Mouse (Mus musculus): ENCODE measurements around the gene Naa80. TPM values are rescaled to one million over a fixed set of nuclear protein-coding genes. Genes with fewer than 3 reads are reported as not detected.

Naa80 gene
- polyA plus RNA-seq, 1 experiment, result 34.1 TPM

GRCm38 (mm10) chr9:107544196-107544700 lies 34.4 kb upstream of the Naa80 start:
- no peak for DNase-seq (ENCODE audit: low read depth in 1 of 2, low spot score in 2 of 2)
- no peaks in the 10 kb centered on the region for H3K27me3 ChIP-seq (ENCODE audit: control insufficient read depth, insufficient read depth, low read length)
- no peak overlapping the region for H3K4me3 ChIP-seq (ENCODE audit: extremely low read depth, insufficient read depth, insufficient read length)
- H3K36me3 ChIP-seq (ENCODE audit: control insufficient read depth, insufficient read depth, low read length), result peaks cover 7% of the 10 kb centered on the region; the same call in 1 of the 2 replicates
- TF ChIP-seq CTCF (IDR thresholded peaks at IDR 0.05; ENCODE audit: extremely low read depth, insufficient read depth, insufficient read length, insufficient replicate concordance), result no peak
- no peak for TF ChIP-seq POLR2A (IDR thresholded peaks at IDR 0.05; ENCODE audit: low read depth, low read length)
- 96% methylated on average over 17 of the region's 17 CpGs for WGBS
- H3K27ac ChIP-seq (ENCODE audit: insufficient read depth, low read length), result no peak overlapping the region
- peaks cover 18% of the 10 kb centered on the region; the same call in 1 of the 2 replicates for H3K4me1 ChIP-seq (ENCODE audit: control insufficient read depth, insufficient read depth, insufficient read length)

GRCm38 (mm10) chr9:107544729-107545128 lies 34.0 kb upstream of the Naa80 start:
- H3K4me1 ChIP-seq (ENCODE audit: control insufficient read depth, insufficient read depth, insufficient read length), result peaks cover 18% of the 10 kb centered on the region; the same call in 1 of the 2 replicates
- peaks cover 5% of the 10 kb centered on the region; the same call in 1 of the 2 replicates for H3K36me3 ChIP-seq (ENCODE audit: control insufficient read depth, insufficient read depth, low read length)
- no peak overlapping the region for H3K4me3 ChIP-seq (ENCODE audit: extremely low read depth, insufficient read depth, insufficient read length)
- H3K27me3 ChIP-seq (ENCODE audit: control insufficient read depth, insufficient read depth, low read length), result no peaks in the 10 kb centered on the region
- TF ChIP-seq POLR2A (IDR thresholded peaks at IDR 0.05; ENCODE audit: low read depth, low read length) (no peak), CTCF (IDR thresholded peaks at IDR 0.05; ENCODE audit: extremely low read depth, insufficient read depth, insufficient read length, insufficient replicate concordance) (no peak)
- no peak for DNase-seq (ENCODE audit: low read depth in 1 of 2, low spot score in 2 of 2)
- no peak overlapping the region for H3K27ac ChIP-seq (ENCODE audit: insufficient read depth, low read length)
- WGBS, result 96% methylated on average over 12 of the region's 12 CpGs

GRCm38 (mm10) chr9:107545199-107545598 lies 33.5 kb upstream of the Naa80 start:
- DNase-seq (ENCODE audit: low read depth in 1 of 2, low spot score in 2 of 2), result no peak
- Histone ChIP-seq H3K4me3 (ENCODE audit: extremely low read depth, insufficient read depth, insufficient read length) (no peak overlapping the region), H3K4me1 (ENCODE audit: control insufficient read depth, insufficient read depth, insufficient read length) (peaks cover 20% of the 10 kb centered on the region; the same call in 1 of the 2 replicates)

GRCm38 (mm10) chr9:107545602-107546001 lies 33.1 kb upstream of the Naa80 start:
- H3K27ac ChIP-seq (ENCODE audit: insufficient read depth, low read length), result no peak overlapping the region
- DNase-seq (ENCODE audit: low read depth in 1 of 2, low spot score in 2 of 2), result peak in 1 of 2 experiments; percentile 67
- H3K4me3 ChIP-seq (ENCODE audit: extremely low read depth, insufficient read depth, insufficient read length), result no peak overlapping the region
- peaks cover 3% of the 10 kb centered on the region; the same call in 1 of the 2 replicates for H3K36me3 ChIP-seq (ENCODE audit: control insufficient read depth, insufficient read depth, low read length)
- TF ChIP-seq CTCF (IDR thresholded peaks at IDR 0.05; ENCODE audit: extremely low read depth, insufficient read depth, insufficient read length, insufficient replicate concordance), result peak; percentile 83; the same call in 1 of the 2 replicates
- TF ChIP-seq POLR2A (IDR thresholded peaks at IDR 0.05; ENCODE audit: low read depth, low read length), result no peak
- 17% methylated on average over 3 of the region's 3 CpGs for WGBS
- peaks cover 24% of the 10 kb centered on the region; the same call in 1 of the 2 replicates for H3K4me1 ChIP-seq (ENCODE audit: control insufficient read depth, insufficient read depth, insufficient read length)
- no peaks in the 10 kb centered on the region for H3K27me3 ChIP-seq (ENCODE audit: control insufficient read depth, insufficient read depth, low read length)

More at GRCm38 (mm10) chr9:107545199-107545598, 33.5 kb upstream of the Naa80 start:
- 95% methylated on average over 10 of the region's 10 CpGs for WGBS
- Histone ChIP-seq H3K27ac (ENCODE audit: insufficient read depth, low read length) (no peak overlapping the region), H3K27me3 (ENCODE audit: control insufficient read depth, insufficient read depth, low read length) (no peaks in the 10 kb centered on the region), H3K36me3 (ENCODE audit: control insufficient read depth, insufficient read depth, low read length) (peaks cover 3% of the 10 kb centered on the region; the same call in 1 of the 2 replicates)
- no peak for TF ChIP-seq POLR2A (IDR thresholded peaks at IDR 0.05; ENCODE audit: low read depth, low read length)

GRCm38 (mm10) chr9:107547026-107547425 lies 31.7 kb upstream of the Naa80 start, which contains the start of gene Zmynd10:
Zmynd10 (plus strand) TSS chr9:107547298.
- peaks cover 31% of the 10 kb centered on the region for H3K4me1 ChIP-seq (ENCODE audit: control insufficient read depth, insufficient read depth, insufficient read length)
- H3K36me3 ChIP-seq (ENCODE audit: control insufficient read depth, insufficient read depth, low read length), result peaks cover 3% of the 10 kb centered on the region; the same call in 1 of the 2 replicates
- no peak within 1 kb of the TSS for H3K4me3 ChIP-seq (ENCODE audit: extremely low read depth, insufficient read depth, insufficient read length)
- TF ChIP-seq CTCF (IDR thresholded peaks at IDR 0.05; ENCODE audit: extremely low read depth, insufficient read depth, insufficient read length, insufficient replicate concordance) (no peak), POLR2A (IDR thresholded peaks at IDR 0.05; ENCODE audit: low read depth, low read length) (no peak)
- 3% methylated on average over 20 of the region's 20 CpGs for WGBS
- DNase-seq (ENCODE audit: low read depth in 1 of 2, low spot score in 2 of 2), result peak in 1 of 2 experiments; percentile 79
- no peak within 1 kb of the TSS for H3K27ac ChIP-seq (ENCODE audit: insufficient read depth, low read length)
- H3K27me3 ChIP-seq (ENCODE audit: control insufficient read depth, insufficient read depth, low read length), result no peaks in the 10 kb centered on the region

- H3K4me3 ChIP-seq (ENCODE audit: extremely low read depth, insufficient read depth, insufficient read length), result no peak overlapping the region
- WGBS, result 82% methylated on average over 5 of the region's 5 CpGs
- H3K27ac ChIP-seq (ENCODE audit: insufficient read depth, low read length), result no peak overlapping the region
- no peak for DNase-seq (ENCODE audit: low read depth in 1 of 2, low spot score in 2 of 2)
- peaks cover 28% of the 10 kb centered on the region for H3K4me1 ChIP-seq (ENCODE audit: control insufficient read depth, insufficient read depth, insufficient read length)
- TF ChIP-seq POLR2A (IDR thresholded peaks at IDR 0.05; ENCODE audit: low read depth, low read length) (no peak), CTCF (IDR thresholded peaks at IDR 0.05; ENCODE audit: extremely low read depth, insufficient read depth, insufficient read length, insufficient replicate concordance) (no peak)
- H3K36me3 ChIP-seq (ENCODE audit: control insufficient read depth, insufficient read depth, low read length), result peaks cover 3% of the 10 kb centered on the region; the same call in 1 of the 2 replicates
- H3K27me3 ChIP-seq (ENCODE audit: control insufficient read depth, insufficient read depth, low read length), result no peaks in the 10 kb centered on the region
Measured at GRCm38 (mm10) chr9:107547957-107548356, 30.7 kb upstream of the Naa80 start.

GRCm38 (mm10) chr9:107548820-107549219 lies 29.9 kb upstream of the Naa80 start:
- Histone ChIP-seq H3K27me3 (ENCODE audit: control insufficient read depth, insufficient read depth, low read length) (no peaks in the 10 kb centered on the region), H3K4me1 (ENCODE audit: control insufficient read depth, insufficient read depth, insufficient read length) (peaks cover 33% of the 10 kb centered on the region), H3K36me3 (ENCODE audit: control insufficient read depth, insufficient read depth, low read length) (peaks cover 3% of the 10 kb centered on the region; the same call in 1 of the 2 replicates), H3K4me3 (ENCODE audit: extremely low read depth, insufficient read depth, insufficient read length) (no peak overlapping the region), H3K27ac (ENCODE audit: insufficient read depth, low read length) (no peak overlapping the region)
- no peak for DNase-seq (ENCODE audit: low read depth in 1 of 2, low spot score in 2 of 2)
- WGBS, result 92% methylated on average over 10 of the region's 10 CpGs
- TF ChIP-seq CTCF (IDR thresholded peaks at IDR 0.05; ENCODE audit: extremely low read depth, insufficient read depth, insufficient read length, insufficient replicate concordance), result no peak
- no peak for TF ChIP-seq POLR2A (IDR thresholded peaks at IDR 0.05; ENCODE audit: low read depth, low read length)
